Mouse (Mus musculus): ENCODE measurements at regions not wholly inside any gene's neighbourhood (a gene's known extent, or its start where the extent isn't known, plus 50 kb on each side); places are given as distances from the start of the nearest gene placed in this dataset.

DNA sequence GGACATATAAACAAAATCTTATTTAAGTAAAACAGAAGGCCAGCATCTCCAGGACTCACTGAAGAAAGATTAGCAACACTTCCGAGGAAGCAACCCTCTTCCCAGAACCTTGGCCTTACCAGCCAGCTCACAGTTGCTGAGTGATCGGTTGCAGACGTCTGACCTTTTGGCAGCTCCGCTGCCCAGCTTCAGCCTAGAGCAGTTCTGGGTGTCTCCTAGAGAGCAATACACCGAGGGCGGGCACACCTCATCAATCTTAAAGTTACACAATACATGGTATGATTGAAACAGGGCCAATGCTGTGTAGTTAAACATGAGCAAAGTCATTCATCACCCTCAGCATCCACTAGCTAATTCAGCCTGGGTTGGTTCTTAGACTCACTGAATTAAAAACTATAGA lies 81.6 kb downstream of the Qdpr start:
- TF ChIP-seq SMC3 (IDR thresholded peaks at IDR 0.05; ENCODE audit: low read depth, low read length) (no peak), MAFK (IDR thresholded peaks at IDR 0.05; ENCODE audit: insufficient replicate concordance, low read length) (no peak), CTCF (conservative IDR thresholded peaks at IDR 0.05 in 1 of 2, IDR thresholded peaks at IDR 0.05 in 1 of 2; ENCODE audit: low read depth in 2 of 2, low read length in 2 of 2) (no peak)
